Mouse (Mus musculus): ENCODE measurements around the gene Krt27. TPM values are rescaled to one million over a fixed set of nuclear protein-coding genes. Genes with fewer than 3 reads are reported as not detected.

The Krt27 gene
- polyA plus RNA-seq, 1 experiment from 2014 or later = not detected

GRCm38 (mm10) chr11:99321094-99321493 lies 29.8 kb downstream of the Krt27 start:
- TF ChIP-seq CTCF (IDR thresholded peaks at IDR 0.05; ENCODE audit: low read depth) (no peak), EP300 (IDR thresholded peaks at IDR 0.05; ENCODE audit: low read depth) (no peak)
- no peak for ATAC-seq
- no peak overlapping the region for H3K4me2 ChIP-seq (ENCODE audit: low read depth, low read length)
- H3K9ac ChIP-seq (replicated peaks) = no peak overlapping the region
- no peaks in the 10 kb centered on the region for H3K4me1 ChIP-seq (ENCODE audit: insufficient read depth)
- no peaks in the 10 kb centered on the region for H3K9me3 ChIP-seq (ENCODE audit: low read length)
- WGBS (ENCODE audit: insufficient replicate concordance) = 88% methylated on average over 14 of the region's 14 CpGs
- no peak for DNase-seq
- H3K4me3 ChIP-seq (ENCODE audit: low read depth, low read length) = no peak overlapping the region
- no peaks in the 10 kb centered on the region for H3K27me3 ChIP-seq (ENCODE audit: insufficient read depth, low read length)
- no peak overlapping the region for H3K27ac ChIP-seq (ENCODE audit: low read depth)
- no peaks in the 10 kb centered on the region for H3K36me3 ChIP-seq (replicated peaks; ENCODE audit: insufficient read depth, low read length)

GRCm38 (mm10) chr11:99319127-99319526 lies 31.8 kb downstream of the Krt27 start:
- Histone ChIP-seq H3K9me3 (ENCODE audit: low read length) (no peaks in the 10 kb centered on the region), H3K4me1 (ENCODE audit: insufficient read depth) (no peaks in the 10 kb centered on the region), H3K36me3 (replicated peaks; ENCODE audit: insufficient read depth, low read length) (no peaks in the 10 kb centered on the region), H3K4me2 (ENCODE audit: low read depth, low read length) (peak overlapping the region; percentile 38; the same call in 1 of the 2 replicates), H3K4me3 (ENCODE audit: low read depth, low read length) (no peak overlapping the region), H3K27me3 (ENCODE audit: insufficient read depth, low read length) (no peaks in the 10 kb centered on the region), H3K27ac (ENCODE audit: low read depth) (0 out of 2 replicates have a peak overlapping the region, but pooled peaks have one; percentile 22), H3K9ac (replicated peaks) (no peak overlapping the region)
- 52% methylated on average over 9 of the region's 9 CpGs for WGBS (ENCODE audit: insufficient replicate concordance)
- TF ChIP-seq CTCF (IDR thresholded peaks at IDR 0.05; ENCODE audit: low read depth) (no peak), EP300 (IDR thresholded peaks at IDR 0.05; ENCODE audit: low read depth) (no peak)
- DNase-seq (peak; percentile 26), ATAC-seq (peak; percentile 56)

- Histone ChIP-seq H3K4me1 (ENCODE audit: insufficient read depth) (0 out of 2 replicates have a peak, but pooled peaks cover 3% of the 10 kb centered on the region), H3K4me2 (ENCODE audit: low read depth, low read length) (no peak overlapping the region), H3K9ac (replicated peaks) (no peak overlapping the region), H3K36me3 (replicated peaks; ENCODE audit: insufficient read depth, low read length) (no peaks in the 10 kb centered on the region), H3K27me3 (ENCODE audit: insufficient read depth, low read length) (no peaks in the 10 kb centered on the region), H3K9me3 (ENCODE audit: low read length) (no peaks in the 10 kb centered on the region), H3K4me3 (ENCODE audit: low read depth, low read length) (no peak overlapping the region), H3K27ac (ENCODE audit: low read depth) (no peak overlapping the region)
- ATAC-seq (no peak), DNase-seq (no peak)
- WGBS (ENCODE audit: insufficient replicate concordance) = 68% methylated on average over 8 of the region's 8 CpGs
- TF ChIP-seq EP300 (IDR thresholded peaks at IDR 0.05; ENCODE audit: low read depth) = no peak
These were observed 34.4 kb downstream of the Krt27 start for GRCm38 (mm10) chr11:99316543-99316942.

GRCm38 (mm10) chr11:99314594-99314993 lies 36.3 kb downstream of the Krt27 start:
- no peaks in the 10 kb centered on the region for H3K9me3 ChIP-seq (ENCODE audit: low read length)
- H3K4me1 ChIP-seq (ENCODE audit: insufficient read depth) = 0 out of 2 replicates have a peak, but pooled peaks cover 3% of the 10 kb centered on the region
- TF ChIP-seq CTCF (IDR thresholded peaks at IDR 0.05; ENCODE audit: low read depth) (no peak), EP300 (IDR thresholded peaks at IDR 0.05; ENCODE audit: low read depth) (no peak)
- peak overlapping the region; percentile 0; the same call in 1 of the 2 replicates for H3K27ac ChIP-seq (ENCODE audit: low read depth)
- H3K36me3 ChIP-seq (replicated peaks; ENCODE audit: insufficient read depth, low read length) = no peaks in the 10 kb centered on the region
- H3K4me3 ChIP-seq (ENCODE audit: low read depth, low read length) = no peak overlapping the region
- H3K27me3 ChIP-seq (ENCODE audit: insufficient read depth, low read length) = no peaks in the 10 kb centered on the region
- H3K9ac ChIP-seq (replicated peaks) = no peak overlapping the region
- 63% methylated on average over 2 of the region's 2 CpGs for WGBS (ENCODE audit: insufficient replicate concordance)
- peak; percentile 15 for DNase-seq
- H3K4me2 ChIP-seq (ENCODE audit: low read depth, low read length) = no peak overlapping the region
- ATAC-seq = peak; percentile 90

GRCm38 (mm10) chr11:99310882-99311281 lies 40.0 kb downstream of the Krt27 start:
- peak; percentile 55 for TF ChIP-seq CTCF (IDR thresholded peaks at IDR 0.05; ENCODE audit: low read depth)
- no peak for TF ChIP-seq EP300 (IDR thresholded peaks at IDR 0.05; ENCODE audit: low read depth)
- no peak for ATAC-seq
- 0 out of 2 replicates have a peak, but pooled peaks cover 3% of the 10 kb centered on the region for H3K4me1 ChIP-seq (ENCODE audit: insufficient read depth)
- WGBS (ENCODE audit: insufficient replicate concordance) = 67% methylated on average over 1 of the region's 1 CpGs
- H3K4me2 ChIP-seq (ENCODE audit: low read depth, low read length) = no peak overlapping the region
- no peaks in the 10 kb centered on the region for H3K36me3 ChIP-seq (replicated peaks; ENCODE audit: insufficient read depth, low read length)
- H3K4me3 ChIP-seq (ENCODE audit: low read depth, low read length) = no peak overlapping the region
- no peak overlapping the region for H3K27ac ChIP-seq (ENCODE audit: low read depth)
- no peaks in the 10 kb centered on the region for H3K27me3 ChIP-seq (ENCODE audit: insufficient read depth, low read length)
- no peak for DNase-seq
- no peaks in the 10 kb centered on the region for H3K9me3 ChIP-seq (ENCODE audit: low read length)
- no peak overlapping the region for H3K9ac ChIP-seq (replicated peaks)

- H3K4me3 ChIP-seq (ENCODE audit: low read depth, low read length) = no peak overlapping the region
- H3K27me3 ChIP-seq (ENCODE audit: insufficient read depth, low read length) = no peaks in the 10 kb centered on the region
- no peak overlapping the region for H3K9ac ChIP-seq (replicated peaks)
- no peaks in the 10 kb centered on the region for H3K36me3 ChIP-seq (replicated peaks; ENCODE audit: insufficient read depth, low read length)
- H3K27ac ChIP-seq (ENCODE audit: low read depth) = no peak overlapping the region
- H3K4me1 ChIP-seq (ENCODE audit: insufficient read depth) = 0 out of 2 replicates have a peak, but pooled peaks cover 3% of the 10 kb centered on the region
- peak; percentile 73 for DNase-seq
- no peaks in the 10 kb centered on the region for H3K9me3 ChIP-seq (ENCODE audit: low read length)
- no peak overlapping the region for H3K4me2 ChIP-seq (ENCODE audit: low read depth, low read length)
- 17% methylated on average over 2 of the region's 2 CpGs for WGBS (ENCODE audit: insufficient replicate concordance)
- no peak for ATAC-seq
- TF ChIP-seq EP300 (IDR thresholded peaks at IDR 0.05; ENCODE audit: low read depth) = no peak
- peak; percentile 74 for TF ChIP-seq CTCF (IDR thresholded peaks at IDR 0.05; ENCODE audit: low read depth)
These were observed 43.3 kb downstream of the Krt27 start for GRCm38 (mm10) chr11:99307579-99307978.

Other genes with a start within 250 kb of the Krt27 start
- 1.5 and 1.6 TPM in 2 replicates for gene Ccr7, start 196.0 kb downstream of the Krt27 start, polyA plus RNA-seq (2015; fragmentation: Nextera tagmentation; extraction: Ambion mirVana)
- 57.4 and 61.0 TPM in 2 replicates for gene Smarce1, start 120.1 kb downstream of the Krt27 start, polyA plus RNA-seq (2015; fragmentation: Nextera tagmentation; extraction: Ambion mirVana)
- 0.39 and 0.55 TPM in 2 replicates for gene Krt222, start 107.0 kb downstream of the Krt27 start, polyA plus RNA-seq (2015; fragmentation: Nextera tagmentation; extraction: Ambion mirVana)
- not detected in 2 replicates for gene Krt24, start 65.8 kb downstream of the Krt27 start, polyA plus RNA-seq (2015; fragmentation: Nextera tagmentation; extraction: Ambion mirVana)
- 0.11 and 0.14 TPM in 2 replicates for gene Krt25, start 28.2 kb downstream of the Krt27 start, polyA plus RNA-seq (2015; fragmentation: Nextera tagmentation; extraction: Ambion mirVana)
- not detected in 2 replicates for gene Krt26, start 13.1 kb downstream of the Krt27 start, polyA plus RNA-seq (2015; fragmentation: Nextera tagmentation; extraction: Ambion mirVana)
- gene Krt28, start 23.8 kb upstream of the Krt27 start, polyA plus RNA-seq (2015; fragmentation: Nextera tagmentation; extraction: Ambion mirVana) = not detected in 2 replicates
- 6.3 and 7.0 TPM in 2 replicates for gene Krt10, start 38.3 kb upstream of the Krt27 start, polyA plus RNA-seq (2015; fragmentation: Nextera tagmentation; extraction: Ambion mirVana)
- not detected in 2 replicates for gene Krt12, start 71.2 kb upstream of the Krt27 start, polyA plus RNA-seq (2015; fragmentation: Nextera tagmentation; extraction: Ambion mirVana)
- 13.3 and 14.5 TPM in 2 replicates for gene Krt20, start 87.0 kb upstream of the Krt27 start, polyA plus RNA-seq (2015; fragmentation: Nextera tagmentation; extraction: Ambion mirVana)
- gene Krt23, start 142.0 kb upstream of the Krt27 start, polyA plus RNA-seq (2015; fragmentation: Nextera tagmentation; extraction: Ambion mirVana) = 15.7 and 16.5 TPM in 2 replicates
- not detected in 2 replicates for gene Krt39, start 170.2 kb upstream of the Krt27 start, polyA plus RNA-seq (2015; fragmentation: Nextera tagmentation; extraction: Ambion mirVana)
- not detected in 2 replicates for gene Krt40, start 192.1 kb upstream of the Krt27 start, polyA plus RNA-seq (2015; fragmentation: Nextera tagmentation; extraction: Ambion mirVana)
- not detected in 2 replicates for gene Krtap3-3, start 199.8 kb upstream of the Krt27 start, polyA plus RNA-seq (2015; fragmentation: Nextera tagmentation; extraction: Ambion mirVana)
- gene Krtap3-2, start 205.7 kb upstream of the Krt27 start, polyA plus RNA-seq (2015; fragmentation: Nextera tagmentation; extraction: Ambion mirVana) = not detected in 2 replicates
- not detected in 2 replicates for gene Gm11939, start 208.4 kb upstream of the Krt27 start, polyA plus RNA-seq (2015; fragmentation: Nextera tagmentation; extraction: Ambion mirVana)
- not detected in 2 replicates for gene Krtap3-1, start 215.5 kb upstream of the Krt27 start, polyA plus RNA-seq (2015; fragmentation: Nextera tagmentation; extraction: Ambion mirVana)
- gene Krtap1-5, start 229.9 kb upstream of the Krt27 start, polyA plus RNA-seq (2015; fragmentation: Nextera tagmentation; extraction: Ambion mirVana) = not detected in 2 replicates
- gene Krtap1-4, start 232.6 kb upstream of the Krt27 start, polyA plus RNA-seq (2015; fragmentation: Nextera tagmentation; extraction: Ambion mirVana) = not detected in 2 replicates
- not detected in 2 replicates for gene Krtap1-3, start 240.2 kb upstream of the Krt27 start, polyA plus RNA-seq (2015; fragmentation: Nextera tagmentation; extraction: Ambion mirVana)
- gene Krtap9-3, start 247.0 kb upstream of the Krt27 start, polyA plus RNA-seq (2015; fragmentation: Nextera tagmentation; extraction: Ambion mirVana) = not detected in 2 replicates

Data from liver, postnatal 0 days (tissue).